Mouse (Mus musculus): Measurements from ENCODE around the gene Ttc6. TPM values are rescaled to one million over a fixed set of nuclear protein-coding genes. Genes with fewer than 3 reads are reported as not detected.

Ttc6 gene
- polyA plus RNA-seq, 1 experiment from 2014 or later, result 0.43 TPM

- TF ChIP-seq CTCF (IDR thresholded peaks at IDR 0.05; ENCODE audit: low read depth), result no peak
- Histone ChIP-seq H3K27me3 (replicated peaks; ENCODE audit: control insufficient read depth, insufficient read depth, low read length) (peaks cover 41% of the 10 kb centered on the region; the same call in 1 of the 2 replicates), H3K36me3 (ENCODE audit: control insufficient read depth, insufficient read depth) (no peaks in the 10 kb centered on the region), H3K9me3 (ENCODE audit: control insufficient read depth) (no peaks in the 10 kb centered on the region), H3K4me1 (replicated peaks; ENCODE audit: control insufficient read depth, insufficient read depth, low read length) (no peaks in the 10 kb centered on the region), H3K27ac (ENCODE audit: low read depth, low read length) (peak overlapping the region; percentile 81), H3K4me3 (ENCODE audit: low read depth, low read length) (peak overlapping the region; percentile 30), H3K9ac (ENCODE audit: low read depth, low read length) (peak overlapping the region; percentile 31; the same call in 1 of the 2 replicates), H3K4me2 (replicated peaks; ENCODE audit: low read depth) (peak overlapping the region; percentile 74)
- under 1% methylated on average over 34 of the region's 39 CpGs for WGBS
- peak; percentile 34 for ATAC-seq
Observed at GRCm38 (mm10) chr12:57534879-57535611, 28.9 kb upstream of the Ttc6 start.

DNA sequence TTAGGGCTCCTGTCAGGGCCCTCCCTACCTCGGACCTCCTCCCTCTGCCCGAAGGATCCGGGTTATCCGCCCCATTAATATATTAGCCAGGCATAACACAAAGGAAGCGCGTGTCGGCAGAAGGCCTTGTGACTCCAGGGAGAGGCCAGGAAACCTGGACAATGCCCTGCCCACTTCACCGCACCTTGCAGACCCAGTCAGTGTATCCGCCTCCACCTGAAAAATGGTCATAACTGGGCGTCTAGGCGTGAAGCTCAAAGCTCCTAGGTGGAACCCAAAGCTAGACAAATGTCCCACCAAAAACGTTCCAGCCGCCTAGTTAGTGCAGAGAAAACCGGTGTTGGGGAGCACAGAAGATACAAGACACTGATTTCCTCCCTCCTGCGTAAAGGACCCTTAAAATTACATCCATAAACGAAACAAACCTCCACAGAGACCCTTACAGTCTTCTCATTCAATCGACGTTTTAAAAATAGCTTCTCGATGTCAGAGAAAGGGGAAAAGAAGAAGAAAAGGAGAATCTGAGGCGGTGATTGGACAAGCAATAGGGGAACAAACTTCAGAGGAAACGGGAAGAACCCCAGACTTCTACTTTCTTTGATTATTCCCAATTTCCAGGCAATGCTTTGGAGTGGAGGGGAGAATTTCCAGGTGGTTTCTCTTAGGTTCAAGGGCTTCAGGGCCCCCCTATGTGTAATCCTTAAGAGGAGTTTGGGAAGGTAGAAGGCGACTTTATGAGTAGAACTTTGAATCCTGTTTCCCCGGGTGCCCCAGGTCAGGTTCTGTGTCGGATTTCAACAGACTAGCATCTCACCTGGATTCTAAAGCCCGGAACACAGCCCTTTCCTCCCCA is 27.6 kb upstream of the Ttc6 start:
- Histone ChIP-seq H3K4me1 (replicated peaks; ENCODE audit: control insufficient read depth, insufficient read depth, low read length) (no peaks in the 10 kb centered on the region), H3K4me2 (replicated peaks; ENCODE audit: low read depth) (peak overlapping the region; percentile 74), H3K4me3 (ENCODE audit: low read depth, low read length) (peak overlapping the region; percentile 30), H3K36me3 (ENCODE audit: control insufficient read depth, insufficient read depth) (no peaks in the 10 kb centered on the region), H3K27ac (ENCODE audit: low read depth, low read length) (peak overlapping the region; percentile 81), H3K9ac (ENCODE audit: low read depth, low read length) (peak overlapping the region; percentile 34; the same call in 1 of the 2 replicates), H3K9me3 (ENCODE audit: control insufficient read depth) (no peaks in the 10 kb centered on the region), H3K27me3 (replicated peaks; ENCODE audit: control insufficient read depth, insufficient read depth, low read length) (peaks cover 41% of the 10 kb centered on the region; the same call in 1 of the 2 replicates)
- no peak for TF ChIP-seq CTCF (IDR thresholded peaks at IDR 0.05; ENCODE audit: low read depth)
- WGBS, result under 1% methylated on average over 25 of the region's 25 CpGs
- ATAC-seq, result peak; percentile 72

DNA sequence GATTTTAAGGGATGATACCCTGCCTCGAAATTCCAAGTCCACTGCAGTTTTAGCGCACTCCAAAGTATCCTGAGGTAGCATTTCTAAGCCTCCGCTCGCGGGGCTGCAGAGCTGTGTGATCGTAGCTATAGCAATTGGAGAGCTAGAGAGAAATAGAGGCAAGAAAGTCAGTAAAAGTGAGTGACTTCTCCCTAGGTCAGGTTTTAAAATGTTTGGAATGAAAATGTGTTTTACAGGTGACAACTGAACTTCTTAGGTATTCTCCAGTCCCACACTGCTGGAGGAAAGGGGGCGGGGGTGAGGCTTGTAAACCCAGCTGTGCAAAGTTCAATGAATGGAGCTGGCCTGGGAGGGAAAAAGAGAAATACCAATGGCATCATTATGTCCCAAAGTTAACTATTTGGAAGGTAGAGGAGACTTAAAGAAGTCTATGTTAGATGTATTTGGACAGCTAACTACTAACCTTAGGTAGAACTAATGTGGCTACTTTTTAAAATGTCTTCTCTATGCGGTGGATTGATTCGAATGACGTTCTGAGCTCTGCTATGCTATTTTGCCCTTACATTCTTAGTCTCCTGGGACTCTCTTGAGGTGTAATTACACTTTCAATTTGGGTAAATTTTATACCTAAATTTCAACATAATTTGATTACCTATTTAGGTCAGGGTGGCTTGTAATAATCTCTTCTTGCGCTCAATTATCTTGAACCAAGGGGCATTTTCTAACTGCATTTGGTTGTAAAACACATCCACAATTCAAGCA is 26.8 kb upstream of the Ttc6 start:
- peak overlapping the region; percentile 81; the same call in 1 of the 2 replicates for H3K27ac ChIP-seq (ENCODE audit: low read depth, low read length)
- peak; percentile 44; the same call in 1 of the 2 replicates for ATAC-seq
- no peak for TF ChIP-seq CTCF (IDR thresholded peaks at IDR 0.05; ENCODE audit: low read depth)
- peak overlapping the region; percentile 30 for H3K4me3 ChIP-seq (ENCODE audit: low read depth, low read length)
- peak overlapping the region; percentile 74 for H3K4me2 ChIP-seq (replicated peaks; ENCODE audit: low read depth)
- H3K27me3 ChIP-seq (replicated peaks; ENCODE audit: control insufficient read depth, insufficient read depth, low read length), result peaks cover 40% of the 10 kb centered on the region; the same call in 1 of the 2 replicates
- no peak overlapping the region for H3K9ac ChIP-seq (ENCODE audit: low read depth, low read length)
- H3K36me3 ChIP-seq (ENCODE audit: control insufficient read depth, insufficient read depth), result no peaks in the 10 kb centered on the region
- H3K9me3 ChIP-seq (ENCODE audit: control insufficient read depth), result no peaks in the 10 kb centered on the region
- no peaks in the 10 kb centered on the region for H3K4me1 ChIP-seq (replicated peaks; ENCODE audit: control insufficient read depth, insufficient read depth, low read length)
- WGBS, result 4% methylated on average over 11 of the region's 11 CpGs

DNA sequence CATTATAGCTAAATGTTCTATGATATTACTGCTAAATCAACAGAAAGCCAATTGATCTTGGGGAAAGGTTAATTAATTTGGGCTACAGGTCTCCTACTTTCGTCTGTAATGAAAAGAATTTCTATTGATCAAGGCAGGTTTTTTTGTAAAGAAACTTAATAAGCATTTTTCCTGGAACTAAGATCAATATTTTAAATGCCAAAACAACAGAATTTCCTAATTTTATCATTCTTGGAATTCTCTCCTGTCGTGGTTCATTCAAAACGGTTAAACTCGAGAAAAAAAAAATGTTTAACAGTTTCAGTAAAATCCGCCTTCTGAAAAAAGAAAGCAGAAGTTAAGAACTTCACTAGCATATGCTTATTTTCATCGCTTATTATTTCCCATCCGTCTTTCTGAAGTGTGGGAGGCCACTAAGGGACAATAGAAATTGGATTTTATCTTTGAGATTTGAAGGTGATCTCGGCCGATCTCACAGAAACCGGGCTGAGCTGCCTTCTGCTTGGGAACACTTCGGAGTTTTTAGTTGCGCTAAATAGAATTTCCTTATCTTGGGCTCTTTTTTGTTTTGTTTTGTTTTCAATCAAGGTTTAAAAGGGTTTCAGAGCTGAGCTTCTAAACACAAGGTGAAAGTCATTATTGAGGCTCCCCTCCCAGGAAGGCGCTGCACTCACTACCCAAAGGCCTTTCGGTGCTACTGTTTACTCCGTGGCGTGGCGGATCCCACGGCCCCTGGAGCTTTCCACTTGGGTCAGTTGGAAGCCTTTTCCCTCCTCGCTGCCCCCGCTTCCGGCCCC is 25.9 kb upstream of the Ttc6 start:
- H3K9me3 ChIP-seq (ENCODE audit: control insufficient read depth), result no peaks in the 10 kb centered on the region
- no peaks in the 10 kb centered on the region; the same call in 1 of the 2 replicates for H3K36me3 ChIP-seq (ENCODE audit: control insufficient read depth, insufficient read depth)
- H3K27me3 ChIP-seq (replicated peaks; ENCODE audit: control insufficient read depth, insufficient read depth, low read length), result peaks cover 49% of the 10 kb centered on the region
- no peaks in the 10 kb centered on the region for H3K4me1 ChIP-seq (replicated peaks; ENCODE audit: control insufficient read depth, insufficient read depth, low read length)
- H3K4me3 ChIP-seq (ENCODE audit: low read depth, low read length), result peak overlapping the region; percentile 55
- H3K4me2 ChIP-seq (replicated peaks; ENCODE audit: low read depth), result peak overlapping the region; percentile 74
- no peak for ATAC-seq
- peak overlapping the region; percentile 71 for H3K9ac ChIP-seq (ENCODE audit: low read depth, low read length)
- no peak for TF ChIP-seq CTCF (IDR thresholded peaks at IDR 0.05; ENCODE audit: low read depth)
- H3K27ac ChIP-seq (ENCODE audit: low read depth, low read length), result peak overlapping the region; percentile 90
- WGBS, result 4% methylated on average over 21 of the region's 21 CpGs

Measured in intestine, postnatal 0 days (tissue).